Mouse (Mus musculus) kidney, postnatal 25 days (tissue): ENCODE results near the gene Rnf10.

Experiments
- DNase-seq, 2 experiments: peaks; one replicate each; pipeline ENCODE4 v3.0.0; 2021; ENCODE audit warnings: mixed read lengths in 2 of 2

Gene Rnf10

DNA sequence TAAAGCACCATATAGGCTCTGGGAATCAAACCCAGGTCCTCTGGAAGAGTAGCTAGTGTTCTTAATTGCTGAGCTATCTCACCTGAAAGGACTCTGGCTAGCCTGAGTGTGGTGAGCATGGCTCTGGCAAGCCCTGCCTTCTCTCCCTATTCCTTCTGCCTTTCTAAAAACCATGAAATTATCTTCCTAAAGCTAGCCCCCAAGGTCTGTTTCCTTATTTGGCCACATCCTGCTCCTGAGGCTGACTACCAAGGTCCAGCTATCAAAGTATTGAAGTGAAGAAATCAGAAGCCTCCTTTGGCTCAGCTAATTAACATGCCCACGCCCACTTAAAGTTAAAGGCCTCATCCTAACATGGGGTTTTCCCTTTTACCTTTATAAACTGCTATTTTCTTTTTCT lies 2.1 kb upstream of the Rnf10 start:
- DNase-seq: no peak

DNA sequence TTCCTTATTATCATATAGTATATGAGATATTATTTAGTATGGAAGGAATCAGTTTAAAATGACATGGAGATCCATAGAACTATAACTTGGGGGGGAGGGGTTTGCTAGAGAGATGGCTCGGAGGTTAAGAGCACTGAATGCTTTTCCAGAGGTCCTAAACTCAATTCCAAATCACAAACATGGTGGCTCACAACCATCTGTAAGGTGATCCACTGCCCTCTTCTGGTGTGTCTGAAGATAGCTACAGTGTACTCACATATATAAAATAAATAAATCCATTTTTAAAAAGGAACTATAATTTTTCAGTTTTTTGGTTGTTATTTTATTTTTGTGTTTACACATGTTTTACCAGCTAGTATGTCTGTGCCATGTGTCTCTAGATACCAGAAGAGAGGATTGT lies 1.7 kb upstream of the Rnf10 start:
- no peak for DNase-seq

DNA sequence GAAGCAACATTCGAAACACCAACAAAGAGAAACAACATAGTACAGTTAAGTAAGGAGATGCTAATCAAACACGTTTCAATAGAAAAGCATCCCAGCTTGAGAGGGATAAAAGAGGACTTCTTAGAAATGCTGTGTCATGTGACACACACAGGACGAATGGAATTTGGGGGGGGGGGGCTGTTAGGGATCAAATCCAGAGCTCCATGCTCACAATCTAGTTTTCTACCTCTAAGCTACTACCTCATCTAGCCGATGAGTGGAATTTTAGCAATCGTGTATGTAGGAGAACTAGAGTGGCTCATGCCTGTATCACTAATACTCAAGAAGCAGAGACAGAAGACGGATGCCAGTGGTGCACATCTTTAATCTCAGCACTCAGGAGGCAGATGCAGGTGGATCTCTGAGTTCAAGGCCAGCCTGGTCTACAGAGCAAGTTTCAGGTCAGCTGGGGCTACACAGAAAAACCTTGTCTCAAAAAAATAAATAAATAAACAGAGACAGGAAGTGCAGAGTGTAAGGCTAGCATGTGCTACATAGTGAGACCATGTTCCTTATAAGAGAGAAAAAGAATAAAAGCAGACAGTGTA lies 944 bp upstream of the Rnf10 start:
- DNase-seq: no peak

DNA sequence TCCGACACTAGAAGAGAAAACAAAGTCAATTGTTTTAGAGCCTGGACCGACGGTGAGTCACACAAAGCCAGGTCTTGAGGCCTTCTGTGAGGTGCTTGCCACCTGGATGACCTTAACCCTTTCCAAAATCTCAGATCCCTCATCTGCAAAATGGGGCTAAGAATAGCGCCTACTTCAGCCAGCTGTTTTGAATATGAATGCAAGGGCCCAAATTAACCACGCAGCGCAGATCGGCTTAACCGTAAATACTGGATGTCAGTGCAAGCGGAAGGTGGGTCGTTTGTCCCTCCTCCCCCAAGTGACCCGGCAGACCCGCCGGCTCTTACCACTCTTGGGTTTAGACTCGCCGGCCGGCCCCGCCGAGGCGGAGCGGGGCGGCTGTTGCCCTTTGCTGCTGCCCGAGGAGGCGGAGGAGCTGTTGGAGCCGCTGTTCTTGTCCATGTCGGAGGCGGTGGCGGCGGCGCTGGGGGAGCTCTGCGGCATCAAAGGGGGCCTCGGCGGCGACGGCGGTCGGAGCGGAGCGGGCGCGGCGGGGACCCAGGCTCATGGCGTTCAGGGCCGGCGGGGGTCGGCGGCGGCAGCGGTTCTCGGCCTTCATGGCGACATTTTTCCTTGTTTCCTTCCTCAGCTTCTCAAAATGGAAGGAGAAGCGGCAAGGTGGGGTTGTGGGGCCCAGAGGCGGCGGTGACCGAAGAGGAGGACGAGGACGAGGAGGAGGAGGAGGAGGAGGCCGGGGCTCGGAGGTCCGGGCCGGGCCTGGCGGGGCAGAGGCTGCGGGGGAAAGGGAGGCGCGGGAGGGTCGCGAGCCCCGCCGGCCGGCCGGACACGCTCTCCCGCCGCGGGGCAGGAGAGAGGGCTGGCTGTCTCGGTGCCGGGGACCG lies 527 bp downstream of the Rnf10 start:
- peak; percentile 52 to 69 for DNase-seq

DNA sequence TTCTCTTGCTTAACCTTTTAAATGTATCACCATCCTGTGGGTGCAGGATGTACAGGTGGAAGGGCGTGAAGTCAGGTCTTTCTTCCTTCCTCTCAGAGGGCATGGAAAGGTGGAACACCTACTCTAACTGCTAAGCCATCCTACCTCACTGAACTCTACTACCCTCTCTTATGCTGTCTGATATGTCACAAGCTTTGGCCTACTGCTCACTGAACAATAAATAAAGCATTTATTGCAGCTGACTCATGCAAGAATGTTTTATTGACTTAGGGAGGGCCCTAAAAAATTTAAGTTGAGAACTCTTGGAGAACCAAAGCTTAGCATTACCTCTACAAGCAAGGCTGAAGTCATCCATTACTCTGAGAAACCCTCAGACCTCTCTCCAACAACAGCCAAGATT lies 2.7 kb downstream of the Rnf10 start:
- no peak for DNase-seq

DNA sequence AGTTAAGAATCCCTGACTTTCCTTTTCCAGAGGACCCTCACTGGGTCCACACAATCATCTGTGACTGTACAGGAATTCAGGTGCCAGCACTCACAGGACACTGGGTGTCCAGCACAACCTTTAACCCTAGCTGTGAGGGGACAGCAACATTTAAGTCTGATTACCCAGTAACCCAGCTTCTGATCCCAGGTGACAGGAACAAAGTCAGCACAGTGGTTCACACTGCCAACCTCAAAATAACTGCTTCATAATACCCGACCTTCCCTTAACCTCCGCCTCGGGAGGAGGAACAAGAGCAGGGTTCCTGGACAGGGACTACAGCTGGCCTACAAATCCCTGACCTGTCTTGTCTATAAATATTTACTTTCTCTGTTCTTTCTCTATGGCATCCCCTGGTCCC lies 4.4 kb downstream of the Rnf10 start:
- DNase-seq: peak in 1 of 2 experiments; percentile 55

DNA sequence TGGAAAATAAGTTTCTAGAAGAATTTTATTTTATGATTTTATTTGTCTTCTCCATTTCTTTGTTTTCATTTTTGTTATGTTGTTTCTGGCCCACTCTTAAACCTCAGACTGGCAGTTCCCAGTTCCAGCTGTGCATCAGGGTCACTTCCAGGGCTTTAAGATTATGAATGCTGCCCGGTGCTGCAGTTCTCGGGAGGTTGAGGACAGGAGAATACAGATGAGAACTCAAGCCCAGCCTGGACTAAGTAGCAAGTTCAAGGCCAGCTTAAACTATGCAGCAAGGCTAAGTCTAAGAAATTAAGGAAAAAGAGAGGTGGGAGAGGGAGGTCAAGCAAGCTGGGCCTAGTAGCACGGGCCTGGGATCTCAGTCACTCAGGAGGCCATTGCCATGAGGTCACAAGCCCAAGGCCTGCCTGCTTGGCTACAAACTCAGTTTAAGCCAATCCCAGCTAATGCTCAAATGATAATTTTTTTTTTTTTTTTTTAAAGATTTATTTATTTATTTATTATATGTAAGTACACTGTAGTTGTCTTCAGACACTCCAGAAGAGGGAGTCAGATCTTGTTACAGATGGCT lies 5.1 kb downstream of the Rnf10 start:
- DNase-seq: no peak

DNA sequence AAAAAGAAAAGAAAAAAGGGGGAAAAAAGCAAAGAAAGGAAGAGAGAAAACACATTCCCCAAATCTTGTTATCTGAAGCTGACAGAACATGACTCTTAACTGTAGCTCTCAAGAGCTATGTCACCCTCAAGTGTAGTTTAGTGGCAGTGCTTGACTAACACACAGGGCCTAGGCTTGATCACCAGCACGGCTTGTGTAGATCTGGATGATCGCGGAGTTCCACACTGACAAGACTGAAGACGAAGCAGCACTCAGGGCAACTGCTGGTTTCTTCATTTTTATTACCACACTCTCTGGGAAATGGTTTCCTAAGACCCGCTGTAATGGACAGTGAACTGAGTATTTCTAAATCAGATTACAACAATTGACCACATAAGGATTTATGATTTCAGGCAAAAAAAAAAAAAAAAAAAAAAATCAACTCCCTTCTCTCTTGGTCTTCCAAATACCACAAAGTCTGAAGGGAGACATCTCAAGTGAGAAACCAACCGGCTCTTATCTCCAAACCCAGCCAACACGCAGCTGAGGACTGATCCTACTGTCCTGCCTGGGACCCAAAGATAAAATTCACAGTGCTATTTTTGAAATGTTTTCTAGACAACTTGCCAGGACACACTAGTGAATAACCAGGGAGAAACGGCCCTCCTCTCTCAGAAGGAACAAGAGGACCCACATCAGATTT lies 5.8 kb downstream of the Rnf10 start:
- DNase-seq: no peak

DNA sequence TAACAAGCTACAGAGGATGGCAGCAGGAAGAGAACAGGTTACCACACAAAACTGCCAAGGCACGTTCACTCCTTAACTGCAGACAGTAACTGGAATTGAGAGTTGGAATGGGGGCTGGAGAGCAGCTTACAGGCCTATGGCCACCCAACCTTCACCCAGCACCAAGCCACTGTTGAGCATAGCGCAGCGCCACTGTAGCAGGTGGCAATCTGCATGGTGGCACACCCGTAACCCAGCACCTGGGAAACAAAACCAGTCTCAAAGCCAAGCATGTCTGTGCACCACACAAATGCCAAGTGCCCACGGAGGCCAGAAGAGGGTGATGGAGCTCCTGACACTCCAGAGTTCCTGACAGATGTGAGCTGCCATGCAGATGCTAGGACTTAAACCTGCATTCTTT lies 6.4 kb downstream of the Rnf10 start:
- DNase-seq: no peak

DNA sequence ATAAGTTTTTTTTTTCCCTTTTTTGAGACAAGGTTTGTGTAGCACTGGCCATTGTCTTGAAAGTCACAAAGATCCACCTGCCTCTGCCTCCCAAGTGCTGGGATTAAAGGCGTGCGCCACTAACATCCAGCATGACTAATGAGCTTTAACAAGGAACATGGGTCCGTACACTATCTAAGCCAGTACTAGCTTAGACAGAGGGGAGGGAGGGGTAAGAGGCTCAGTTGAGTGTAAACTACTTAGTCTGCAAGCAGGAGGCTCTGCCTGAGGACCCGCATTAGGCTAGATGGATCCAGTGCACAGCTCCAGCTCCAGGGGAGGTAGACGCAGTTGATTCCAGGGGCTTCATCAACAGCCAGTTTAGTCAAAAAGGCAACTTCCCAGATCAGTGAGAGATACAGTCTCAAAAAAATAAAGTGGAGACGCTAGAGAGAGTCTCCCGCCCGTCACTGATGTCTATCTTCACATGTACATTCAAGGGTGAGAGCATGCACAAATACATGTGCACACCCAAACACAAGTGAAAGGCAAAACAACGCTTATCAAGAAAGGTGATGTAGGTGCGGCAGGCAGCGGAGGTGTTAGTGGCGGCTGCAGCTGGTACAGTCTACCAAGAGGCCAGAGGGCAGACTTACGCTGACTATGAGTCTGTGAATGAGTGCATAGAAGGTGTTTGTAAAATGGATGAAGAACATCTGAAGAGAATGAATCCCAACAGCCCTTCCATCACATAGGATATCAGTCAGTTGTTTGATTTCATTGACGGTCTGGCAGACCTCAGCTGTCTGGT lies 10.0 kb downstream of the Rnf10 start:
- no peak for DNase-seq

DNA sequence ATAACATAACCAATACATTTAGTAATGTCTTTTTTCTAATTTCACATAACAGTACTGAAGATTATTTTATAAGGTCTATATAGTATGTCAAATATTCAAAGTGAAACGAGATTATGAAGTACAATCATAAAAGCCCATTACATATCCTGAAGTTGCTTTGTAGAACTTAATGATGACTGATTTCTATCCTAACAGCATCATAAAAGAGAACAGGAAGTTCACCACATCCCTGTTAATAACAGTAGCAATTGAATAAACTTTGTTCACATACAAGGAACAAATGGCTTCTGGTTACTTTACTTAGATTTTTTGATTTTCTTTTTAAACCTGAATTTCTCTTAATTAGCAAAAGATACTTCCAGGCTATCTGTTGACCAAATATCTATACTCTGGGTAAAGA lies 10.8 kb downstream of the Rnf10 start:
- DNase-seq: no peak

DNA sequence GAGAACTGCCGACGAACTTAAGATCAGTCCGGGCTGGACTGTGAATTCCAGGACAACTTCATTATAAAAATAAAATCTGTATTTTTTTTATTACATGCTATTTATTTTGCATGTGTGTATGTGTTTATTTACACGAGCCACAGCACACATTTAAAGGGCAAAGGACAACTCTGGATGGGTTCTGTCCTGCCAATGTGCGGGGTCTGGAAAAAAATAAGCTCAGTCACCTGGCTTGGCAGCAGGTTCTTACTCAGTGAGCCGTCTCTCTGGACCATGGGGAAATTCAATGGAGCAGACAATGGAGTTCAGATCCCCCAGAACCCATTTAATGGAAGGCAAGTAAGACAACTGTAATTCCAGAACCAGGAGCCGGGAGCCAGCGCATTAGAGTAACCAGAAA lies 11.6 kb downstream of the Rnf10 start:
- DNase-seq: no peak

DNA sequence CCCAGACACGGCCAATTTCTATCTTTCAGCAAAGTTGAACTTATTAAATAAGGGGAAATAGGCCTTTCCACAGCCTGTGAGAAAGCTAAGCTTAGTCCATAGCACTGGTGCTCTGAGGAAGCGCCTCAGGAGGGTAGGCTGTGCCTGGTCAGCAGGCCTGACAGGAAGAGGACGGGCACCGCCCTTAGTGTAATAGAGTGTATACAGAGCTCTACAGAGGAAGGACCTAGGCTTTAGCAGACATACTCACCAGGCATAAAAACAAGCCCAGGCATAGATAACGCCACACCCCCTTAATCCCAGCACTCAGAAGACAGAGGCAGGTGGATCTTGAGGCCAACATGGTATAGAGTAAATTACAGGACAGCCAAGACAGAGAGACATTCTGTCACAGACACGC lies 12.3 kb downstream of the Rnf10 start:
- DNase-seq: no peak

DNA sequence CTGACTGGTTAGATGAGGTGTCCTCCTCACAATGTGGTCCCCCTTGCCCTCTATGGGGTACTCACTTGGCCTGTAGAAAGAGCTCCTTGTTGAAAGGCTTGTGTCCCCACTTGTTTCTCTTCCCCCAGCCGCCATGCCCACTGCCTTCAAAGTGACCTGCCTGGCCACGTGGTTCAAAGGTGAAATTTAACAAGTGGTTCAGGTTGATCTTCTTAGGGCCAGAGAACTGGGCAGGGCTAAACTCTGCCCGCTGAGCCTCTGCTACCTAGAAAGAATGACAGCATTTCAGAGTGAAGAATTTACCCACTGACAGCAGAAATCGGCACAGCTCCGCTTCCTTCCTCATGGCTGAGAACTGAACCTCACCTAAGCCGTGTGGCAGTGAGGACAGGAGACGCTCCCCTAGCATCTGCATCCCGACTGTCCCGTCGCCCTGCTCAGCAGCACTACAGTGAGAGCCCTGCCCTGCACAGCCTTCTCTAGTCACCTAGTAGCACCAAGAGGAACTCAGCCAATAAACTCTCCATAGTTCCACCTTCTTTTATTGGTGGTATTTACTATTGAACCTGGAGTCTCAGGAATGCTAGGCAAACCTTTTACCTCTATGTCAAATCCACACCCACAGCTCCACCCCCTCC lies 15.7 kb downstream of the Rnf10 start:
- DNase-seq: peak in 1 of 2 experiments; percentile 33

DNA sequence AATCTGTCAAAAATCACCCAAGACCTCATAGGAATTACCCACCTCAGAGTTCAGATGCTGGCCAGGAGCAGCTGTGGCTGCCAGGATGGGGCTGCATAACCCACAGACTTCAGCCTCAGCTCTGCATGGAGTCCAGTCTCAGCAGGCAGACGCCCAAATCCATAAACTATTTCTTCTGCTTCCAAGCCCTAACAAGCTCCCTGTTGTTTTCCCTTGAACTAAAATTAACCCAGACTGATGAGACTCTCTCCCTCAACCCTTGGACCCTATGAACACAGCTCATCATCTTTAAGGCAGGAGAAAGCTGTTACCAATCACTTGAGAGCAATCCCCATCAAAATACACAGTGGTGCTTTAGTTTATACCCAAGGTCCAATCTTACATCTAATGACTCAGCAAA lies 17.2 kb downstream of the Rnf10 start:
- DNase-seq: no peak

DNA sequence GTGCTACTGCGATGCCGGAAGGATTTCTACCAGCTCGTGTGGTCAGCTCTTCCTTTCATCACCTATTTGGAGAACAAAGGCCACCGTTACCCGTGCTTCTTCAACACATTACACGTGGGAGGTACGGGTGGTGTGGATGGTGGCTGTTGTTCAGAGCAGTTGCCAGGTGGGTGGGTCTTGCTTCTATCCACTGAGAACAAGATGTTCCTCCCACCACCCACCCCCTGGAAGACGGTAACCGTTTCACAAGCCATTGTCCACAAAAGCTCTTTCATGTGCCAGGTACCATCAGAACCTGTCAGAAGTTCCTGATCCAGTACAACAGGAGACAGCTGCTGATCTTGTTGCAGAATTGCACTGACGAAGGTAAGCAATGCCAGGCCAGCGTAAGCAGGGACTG lies 32.5 kb downstream of the Rnf10 start:
- DNase-seq: no peak

DNA sequence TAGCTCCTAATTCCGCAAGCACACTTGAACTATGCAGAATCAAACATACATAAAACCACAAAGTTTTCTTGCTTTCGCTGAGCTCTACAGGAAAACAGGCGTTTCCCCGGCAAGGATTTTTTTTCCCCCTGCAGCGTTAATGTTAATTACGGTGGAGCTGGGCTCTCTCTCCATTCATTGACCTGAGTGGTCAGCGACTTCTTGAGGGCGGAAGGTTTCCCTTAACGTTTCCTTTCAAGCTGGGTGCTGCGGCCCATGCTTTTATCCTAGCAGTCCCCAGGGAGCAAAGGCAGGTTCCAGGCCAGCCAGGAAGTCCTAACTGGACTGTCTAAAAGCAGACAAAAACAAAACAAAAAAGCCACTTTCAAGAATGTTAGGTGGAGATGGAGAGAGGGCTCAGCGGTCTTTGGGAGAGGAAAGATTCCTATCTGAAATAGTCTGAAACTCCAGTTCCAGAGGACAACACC lies 33.9 kb downstream of the Rnf10 start:
- DNase-seq: peak in 1 of 2 experiments; percentile 38

DNA sequence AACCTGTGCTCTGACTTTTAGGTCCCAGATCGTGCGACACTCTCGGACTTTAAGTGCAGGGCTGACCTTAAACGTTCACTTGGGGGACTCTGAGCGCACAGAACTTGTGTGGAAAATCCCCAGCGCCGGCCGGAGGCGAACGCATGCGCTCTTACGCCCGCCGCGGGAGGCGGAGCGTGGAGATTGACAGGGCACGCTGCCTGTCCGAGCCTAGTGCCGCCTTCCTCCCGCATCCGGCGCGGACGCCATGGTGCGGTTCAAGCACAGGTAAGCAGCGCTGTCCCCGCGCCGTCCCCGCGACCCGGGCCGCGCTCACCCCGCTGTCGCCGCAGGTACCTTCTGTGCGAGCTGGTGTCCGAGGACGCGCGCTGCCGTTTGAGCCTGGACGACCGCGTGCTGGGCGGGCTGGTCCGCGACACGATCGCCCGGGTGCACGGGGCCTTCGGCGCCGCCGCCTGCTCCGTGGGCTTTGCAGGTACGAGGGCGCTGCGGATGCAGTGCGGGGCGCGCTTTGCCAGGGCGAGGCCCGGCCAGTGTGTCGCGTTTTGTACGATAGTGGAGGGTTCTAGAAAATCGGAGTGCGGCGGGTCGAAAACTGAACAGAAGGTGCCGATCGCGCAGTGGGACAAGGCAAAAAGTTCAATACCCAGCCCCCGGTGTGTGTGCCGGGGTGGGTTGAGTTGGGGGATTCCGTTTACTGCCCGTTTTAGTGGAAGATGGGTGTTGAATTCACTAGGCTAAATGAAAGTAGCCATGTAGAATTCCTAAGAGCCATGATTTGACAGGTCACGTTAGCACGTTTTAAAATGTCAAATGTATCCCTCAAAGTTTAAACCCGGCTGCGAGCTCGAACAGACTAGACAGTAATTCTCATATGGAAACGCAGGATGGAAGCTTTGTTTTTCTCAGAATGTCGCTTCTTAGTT lies 34.6 kb downstream of the Rnf10 start:
- DNase-seq: peak; percentile 94 to 97

DNA sequence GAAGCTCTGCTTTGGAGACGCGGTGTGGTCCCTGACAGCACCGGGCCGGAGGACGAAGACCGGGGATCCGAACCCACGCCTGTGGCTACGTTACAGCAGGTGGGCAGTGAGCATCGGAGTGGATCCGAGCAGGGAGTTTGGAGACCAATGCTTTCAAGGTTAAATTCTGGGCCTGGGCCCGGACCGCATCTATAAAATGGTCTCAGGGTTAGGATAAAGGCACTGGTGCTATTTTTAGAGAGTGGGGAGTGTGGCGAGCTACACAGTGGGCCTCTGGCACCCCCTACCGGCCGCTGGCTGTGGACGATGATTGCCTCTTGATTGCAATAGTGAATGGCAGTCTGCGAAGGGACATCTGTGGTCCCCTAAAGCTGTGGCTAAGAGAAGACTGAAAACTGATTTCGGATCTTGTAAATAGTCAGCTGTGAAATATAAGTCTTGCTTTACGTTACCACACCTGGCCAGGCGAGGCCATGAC lies 36.9 kb downstream of the Rnf10 start, which contains the start of gene Pop5:
Gene Pop5 (plus strand): TSS at position 51 of the 478 bp plus-strand sequence.
- peak; percentile 90 to 98 for DNase-seq

DNA sequence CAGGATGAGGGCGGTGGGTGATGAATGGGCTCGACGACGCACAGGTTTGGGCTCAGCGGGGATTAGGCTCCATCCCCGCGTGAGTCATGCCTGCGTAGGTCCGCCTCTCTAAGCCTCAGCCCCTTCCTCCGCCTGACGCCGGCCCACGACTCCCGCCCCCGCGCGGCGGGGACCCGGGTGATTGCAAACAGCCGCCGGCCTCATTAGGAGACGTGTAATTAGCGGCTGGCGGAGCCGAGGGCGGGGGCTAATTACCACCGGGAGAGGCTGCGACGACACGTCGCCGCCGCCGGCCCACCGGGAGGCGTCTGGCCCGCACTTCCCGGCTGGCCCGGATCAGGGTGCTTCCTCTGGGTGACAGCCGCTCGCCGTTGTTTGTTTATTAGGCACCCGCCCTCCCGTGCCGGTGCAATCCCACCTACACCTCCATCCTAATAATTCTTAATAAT lies 37.4 kb downstream of the Rnf10 start:
- DNase-seq: peak; percentile 53 to 78

DNA sequence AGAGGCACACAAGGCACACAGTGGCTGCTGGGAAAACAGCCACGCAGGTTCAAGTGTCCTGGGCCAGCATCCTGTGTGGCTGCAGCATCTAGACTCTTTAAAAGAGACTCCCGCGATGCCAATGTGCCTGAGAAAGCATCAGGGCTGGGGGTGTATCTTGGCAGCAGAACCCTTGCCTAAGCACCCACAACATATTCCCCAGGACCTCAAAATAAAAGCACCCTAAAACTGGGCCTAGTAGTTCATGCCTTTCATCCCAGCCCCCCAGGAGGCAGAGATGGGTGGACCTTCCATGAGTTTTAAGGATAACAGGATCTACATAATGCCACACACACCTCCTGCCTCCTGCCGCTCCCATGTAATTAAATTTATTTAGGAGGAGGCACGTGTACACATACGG lies 38.2 kb downstream of the Rnf10 start:
- DNase-seq: no peak
